Mouse (Mus musculus) induced T-regulatory cell, adult 2 months (primary cell): Measurements from ENCODE around the gene Bcas1.

Experiments used
- DNase-seq: peaks from one replicate; pipeline ENCODE4 v3.0.0-alpha.2; 2012; ENCODE audit warnings: low read depth

The Bcas1 gene

DNA sequence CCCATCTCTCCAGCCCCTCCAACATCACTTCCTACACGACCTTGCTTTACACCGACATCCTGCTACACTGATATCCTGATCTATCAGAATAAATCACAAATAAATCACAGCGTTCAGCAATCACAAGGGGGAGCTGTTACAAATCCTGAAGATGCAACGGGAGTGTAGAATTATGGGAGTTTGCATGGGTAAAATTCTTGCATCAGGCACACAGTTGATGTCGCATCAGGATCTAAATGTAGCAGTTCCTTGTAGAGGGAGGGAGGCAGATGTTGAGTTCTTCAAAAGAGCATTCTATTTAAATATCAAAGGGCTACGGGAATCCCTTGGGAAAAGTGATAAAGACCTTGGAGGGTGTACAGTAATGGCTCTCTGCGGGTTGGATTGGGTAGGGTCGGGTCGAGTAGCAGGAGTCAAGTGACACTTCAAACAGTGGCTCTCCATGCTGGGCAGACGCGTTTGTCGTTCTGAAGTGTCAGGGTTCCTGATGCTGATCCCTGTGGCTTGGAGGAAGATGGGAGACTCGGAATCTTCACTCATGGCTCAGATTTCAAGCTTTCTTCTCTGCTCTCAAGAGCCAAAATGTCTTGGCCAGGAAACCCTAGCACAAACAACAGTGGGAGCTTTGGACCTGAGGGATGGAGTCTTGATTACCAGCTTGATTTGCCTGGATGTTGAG is 16.0 kb downstream of the Bcas1 start:
- no peak for DNase-seq

GRCm38 (mm10) chr2:170410677-170411489 is 16.8 kb downstream of the Bcas1 start:
- DNase-seq: no peak

DNA sequence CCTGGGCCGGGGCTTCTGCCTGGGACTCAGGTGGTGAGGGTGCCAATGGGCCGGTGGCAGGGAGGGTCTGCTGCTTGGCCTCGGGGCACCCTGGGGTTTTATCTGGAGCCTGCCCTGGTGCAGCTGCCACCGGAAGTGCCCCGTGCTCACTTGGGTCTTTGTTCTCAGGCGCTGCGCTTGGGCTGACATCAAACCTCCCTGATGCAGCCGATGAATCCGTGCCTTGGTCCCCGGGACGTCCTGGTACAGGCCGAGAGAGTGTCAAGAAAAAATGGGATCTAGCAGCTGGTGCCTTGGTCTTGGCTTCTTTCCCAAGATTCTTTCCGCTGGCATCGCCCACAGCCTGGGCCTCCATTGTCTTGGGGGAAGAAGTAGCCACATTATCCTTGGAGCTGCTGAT is 21.2 kb downstream of the Bcas1 start:
- DNase-seq: no peak

DNA sequence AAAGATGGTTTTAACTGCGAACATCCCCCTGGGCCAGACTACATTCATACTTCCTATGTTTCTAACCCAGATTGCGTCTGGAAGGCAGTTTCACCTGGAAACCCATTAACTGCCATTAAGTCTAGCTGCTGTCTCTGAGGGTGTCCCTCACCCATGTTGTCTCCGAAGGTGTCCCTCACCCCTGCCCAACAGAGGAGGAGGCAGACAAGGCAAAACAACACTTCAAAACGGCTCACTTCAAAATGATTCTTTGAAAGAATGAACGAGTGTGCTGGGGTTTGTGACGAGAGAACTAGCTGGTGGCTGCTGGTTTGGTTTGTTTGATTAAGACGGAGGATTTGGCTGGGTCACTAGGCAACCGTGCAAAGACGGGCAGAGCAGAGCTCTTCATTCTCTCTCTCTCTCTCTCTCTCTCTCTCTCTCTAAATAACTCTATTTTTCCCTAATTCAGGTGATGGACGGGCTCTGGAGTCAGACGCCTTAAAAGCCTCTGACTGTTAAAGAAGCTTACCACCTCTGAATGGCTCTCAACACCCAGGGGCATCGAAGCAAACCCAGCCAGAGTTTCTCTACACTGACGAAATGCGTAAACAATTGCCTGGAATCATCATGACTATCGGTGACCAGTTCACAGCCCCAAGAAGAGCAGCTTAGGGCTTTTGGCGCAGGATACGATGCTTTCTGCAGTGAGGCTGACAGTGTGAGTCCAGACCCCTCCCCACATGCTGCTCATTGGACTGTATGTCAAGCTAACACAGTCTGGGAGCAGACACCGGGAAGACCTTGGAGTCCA is 22.7 kb downstream of the Bcas1 start:
- DNase-seq: no peak

DNA sequence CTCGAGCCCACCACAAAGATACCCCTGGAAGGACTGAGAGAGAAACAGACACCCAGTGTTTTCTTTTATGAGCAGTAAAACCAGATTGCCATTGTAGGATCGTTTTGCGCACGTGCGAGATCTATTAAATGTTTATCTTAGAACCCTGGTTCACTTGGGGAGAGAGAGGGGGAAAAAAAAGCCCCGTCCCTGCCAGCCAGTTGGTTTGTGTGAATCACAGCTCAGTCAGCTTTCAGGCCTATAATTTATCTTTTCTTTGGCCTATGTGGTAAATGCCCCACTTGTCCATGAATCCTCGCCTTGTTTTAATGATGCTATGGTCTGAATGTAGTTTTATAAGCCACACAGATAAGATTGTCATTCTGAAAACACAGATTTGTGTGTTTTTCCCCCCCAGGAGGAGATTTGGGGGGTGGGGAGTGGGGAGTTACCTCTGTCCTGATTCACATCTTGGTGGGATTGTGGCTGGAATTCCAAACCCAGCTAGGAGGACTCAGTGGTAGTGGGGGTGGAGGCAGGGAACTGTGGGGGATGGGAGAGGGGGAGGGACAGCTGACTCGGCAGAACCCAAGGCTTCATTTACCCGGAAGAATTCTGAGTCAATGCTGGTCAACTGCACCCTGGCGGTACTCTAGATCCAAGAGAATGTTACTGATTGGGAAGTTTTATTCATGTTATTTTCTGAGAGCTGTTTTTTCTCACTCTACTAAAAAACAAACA is 23.8 kb downstream of the Bcas1 start:
- DNase-seq: no peak

- DNase-seq: peak; percentile 79
Observed at GRCm38 (mm10) chr2:170401211-170401799, 26.3 kb downstream of the Bcas1 start.

DNA sequence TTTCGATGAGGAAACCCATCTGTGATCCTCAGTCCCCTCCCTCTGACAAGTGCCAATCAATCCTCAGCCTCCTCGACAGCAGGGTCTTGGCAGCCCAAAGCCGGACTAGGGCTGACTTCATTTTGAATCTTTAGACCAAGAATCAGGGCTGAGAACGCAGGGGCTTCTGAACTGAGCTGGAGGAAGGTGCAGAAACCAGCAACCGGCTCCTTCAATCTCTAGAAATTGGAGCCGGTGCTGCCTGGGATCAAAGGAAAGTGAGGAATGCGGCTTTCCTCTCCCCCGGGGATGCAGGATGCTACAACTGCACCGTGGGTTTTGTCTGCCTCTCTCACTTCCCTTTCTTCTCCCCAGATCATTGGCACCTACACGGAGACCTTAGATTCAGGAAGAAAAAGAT is 27.0 kb downstream of the Bcas1 start:
- DNase-seq: no peak

GRCm38 (mm10) chr2:170391994-170392393 is 35.7 kb downstream of the Bcas1 start:
- no peak for DNase-seq

DNA sequence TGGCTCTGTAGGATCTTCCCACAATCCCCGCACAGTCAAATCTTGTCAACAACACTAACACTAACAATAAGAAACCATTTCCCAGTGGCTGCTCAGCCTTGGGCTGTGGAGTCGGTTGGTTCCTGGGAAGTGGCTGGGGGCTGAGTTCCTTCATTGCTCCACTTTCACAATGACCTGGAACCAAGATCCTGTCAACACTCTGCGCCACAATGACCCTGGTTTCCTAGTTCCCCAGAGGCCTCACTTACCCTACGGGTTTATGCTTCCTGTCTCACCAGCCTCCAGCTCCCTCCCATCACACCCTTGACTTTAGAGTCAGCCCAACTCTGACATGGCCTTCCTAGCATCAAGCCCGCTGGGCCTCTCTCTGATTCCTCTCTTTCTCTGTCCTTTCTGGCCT is 39.3 kb downstream of the Bcas1 start:
- DNase-seq: no peak

GRCm38 (mm10) chr2:170385556-170385955 is 42.1 kb downstream of the Bcas1 start:
- no peak for DNase-seq

- no peak for DNase-seq
Observed at GRCm38 (mm10) chr2:170384770-170385169, 42.9 kb downstream of the Bcas1 start.

- no peak for DNase-seq
Observed at GRCm38 (mm10) chr2:170373391-170373790, 54.3 kb downstream of the Bcas1 start.

GRCm38 (mm10) chr2:170365676-170366075 is 62.0 kb downstream of the Bcas1 start:
- DNase-seq: no peak

DNA sequence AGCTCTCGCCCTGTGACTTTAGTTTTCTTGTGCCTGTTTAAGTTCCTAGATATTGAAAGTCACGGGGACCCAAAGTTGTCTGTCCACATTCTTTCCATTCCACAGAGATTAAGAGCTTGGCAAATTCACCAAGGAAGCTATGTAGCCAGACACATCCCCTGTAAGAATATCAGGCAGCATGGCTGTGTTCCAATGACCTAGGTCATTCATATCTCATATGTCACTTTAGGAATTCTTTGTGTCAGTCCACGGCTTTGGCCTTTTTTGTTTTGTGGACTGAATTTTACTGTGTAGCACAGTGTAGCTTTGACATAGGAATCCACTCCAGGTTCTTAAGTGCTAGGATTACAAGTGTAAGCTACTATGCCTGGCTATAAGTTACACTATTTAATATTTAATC is 62.4 kb downstream of the Bcas1 start:
- DNase-seq: no peak

GRCm38 (mm10) chr2:170356667-170357374 is 70.8 kb downstream of the Bcas1 start:
- DNase-seq: peak; percentile 62

GRCm38 (mm10) chr2:170354963-170355367 is 72.7 kb downstream of the Bcas1 start:
- DNase-seq: peak; percentile 74

DNA sequence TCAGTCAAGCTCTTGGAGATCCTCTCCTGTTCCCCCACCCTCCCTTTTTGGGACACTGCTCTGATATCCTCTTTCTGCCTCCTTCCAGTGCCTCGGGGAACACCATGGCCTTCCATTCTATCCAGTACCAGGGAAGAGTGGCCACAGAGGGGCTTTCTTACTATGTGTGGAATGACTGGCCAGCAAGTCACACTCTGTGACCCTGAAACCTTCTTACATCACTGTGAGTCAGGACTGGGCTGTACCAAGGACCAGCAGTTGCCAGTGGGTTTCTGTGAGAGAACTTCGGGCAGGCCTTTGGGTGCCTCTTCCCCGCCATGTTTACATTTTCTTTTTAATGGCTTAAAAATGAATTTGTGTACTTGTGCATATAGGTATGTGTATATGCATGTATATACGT is 75.4 kb downstream of the Bcas1 start:
- no peak for DNase-seq

- DNase-seq: no peak
Observed at GRCm38 (mm10) chr2:170351847-170352246, 75.8 kb downstream of the Bcas1 start.

- DNase-seq: peak; percentile 45
Observed at GRCm38 (mm10) chr2:170349784-170350183, 77.9 kb downstream of the Bcas1 start.

GRCm38 (mm10) chr2:170349096-170349495 is 78.5 kb downstream of the Bcas1 start:
- peak; percentile 48 for DNase-seq
